Mouse (Mus musculus) mouse embryonic stem cell (cell line): ENCODE measurements around the gene BC004004.
"Not testable (repeated sequence)": the region's sequence is repeated elsewhere in the genome, so short reads cannot be mapped to it uniquely, and the experiment has no call there.

Experiments used
- in situ Hi-C, 2 experiments: fragments of 300-500 bp; cut with MboI; formaldehyde crosslinking; loops; 1 replicate in 1 of 2; 3 replicates in 1 of 2; pipeline ENCODE4 v1.14.3; 2019 to 2020; ENCODE audit warnings: low sequenced_read_pairs in 2 of 2, low pct_unique_long_range_greater_than_20kb in 1 of 2, mixed read lengths in 1 of 2; ENCODE audit not compliant: unreplicated experiment in 1 of 2

BC004004 gene

GRCm38 (mm10) chr17:29313300-29313699 is 44.7 kb downstream of the BC004004 start:
- in situ Hi-C loops, result no loop called here

DNA sequence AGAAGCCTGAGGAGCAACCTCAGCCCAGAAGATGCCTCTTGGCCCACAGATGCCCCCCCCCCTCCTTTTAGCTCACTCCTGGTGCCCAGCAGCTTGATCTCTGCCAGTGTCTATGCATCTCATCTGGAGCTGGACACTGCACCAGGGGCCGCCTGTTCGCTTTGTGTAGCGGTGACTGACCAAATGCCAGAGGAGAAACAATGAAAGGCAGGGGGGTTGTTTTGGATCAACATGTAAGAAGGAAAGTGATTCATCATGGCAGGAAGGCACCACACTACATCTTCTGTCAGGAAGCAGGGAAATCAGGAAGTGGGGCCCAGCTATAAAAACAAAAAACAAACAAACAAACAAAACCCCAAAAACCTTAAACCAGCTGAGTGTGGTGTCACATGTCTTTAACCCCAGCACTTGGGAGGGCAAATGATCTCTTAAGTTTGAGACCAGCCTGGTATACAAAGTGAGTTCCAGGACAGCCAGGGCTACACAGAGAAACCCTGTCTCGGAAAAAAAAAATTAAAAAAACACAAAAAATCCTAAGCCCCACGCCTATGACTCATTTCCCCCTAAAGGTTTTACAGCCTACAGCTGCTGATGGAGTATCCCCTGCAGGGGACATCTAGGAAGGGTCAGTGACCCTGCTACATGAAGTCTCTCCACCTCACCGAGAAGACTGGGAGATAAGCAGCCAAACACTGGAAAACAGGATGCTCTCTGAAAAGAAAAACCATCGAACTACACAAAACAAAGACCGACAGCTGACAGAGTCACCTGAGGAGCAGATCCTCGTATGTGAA is 47.3 kb downstream of the BC004004 start:
- in situ Hi-C loops, result no loop called here

- in situ Hi-C loops, result no loop called here
Measured at GRCm38 (mm10) chr17:29316891-29317290, 48.3 kb downstream of the BC004004 start.

DNA sequence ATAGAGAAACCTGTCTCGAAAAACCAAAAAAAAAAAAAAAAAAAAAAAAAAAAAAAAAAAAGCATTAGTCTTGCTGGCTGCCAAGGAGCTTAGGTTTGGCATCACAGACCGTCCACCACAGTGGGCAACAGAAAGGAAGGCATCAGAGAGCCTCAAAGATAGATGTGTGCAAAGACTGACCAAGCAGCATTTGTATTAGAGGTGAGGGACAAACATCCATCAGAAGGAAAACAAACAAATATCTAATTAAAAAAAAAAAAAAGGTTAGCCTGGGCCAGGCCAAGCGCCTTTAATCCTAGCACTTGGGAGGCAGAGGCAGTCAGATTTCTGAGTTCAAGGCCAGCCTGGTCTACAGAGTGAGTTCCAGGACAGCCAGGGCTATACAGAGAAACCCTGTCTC is 48.8 kb downstream of the BC004004 start, which contains the start of gene Pi16:
Gene Pi16, plus strand, starts transcription at position 301 of the 400 bp plus-strand sequence.
- in situ Hi-C loops, result not testable (repeated sequence)

- in situ Hi-C loops, result no loop called here
Measured at GRCm38 (mm10) chr17:29318731-29319250, 50.2 kb downstream of the BC004004 start.

DNA sequence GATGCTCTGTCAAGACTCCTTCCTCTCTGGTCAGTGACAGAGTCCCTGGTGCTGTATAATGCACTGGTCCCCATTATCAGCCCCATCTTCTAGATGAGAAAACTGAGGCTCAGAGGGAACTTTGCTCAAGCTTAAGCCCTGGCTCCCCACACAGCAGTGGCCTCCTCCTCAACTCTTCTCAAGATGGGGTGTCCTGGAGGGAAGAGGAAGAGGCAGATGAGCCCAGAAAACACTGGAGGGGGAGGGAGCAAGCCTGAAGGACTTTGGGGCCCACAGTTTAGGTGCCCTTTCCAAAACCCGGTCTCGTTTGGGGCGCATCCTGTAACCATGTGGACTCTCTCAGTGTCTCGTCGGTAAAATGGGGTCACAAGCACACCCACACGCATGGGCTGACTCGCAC is 50.9 kb downstream of the BC004004 start:
- in situ Hi-C loops, result no loop called here

GRCm38 (mm10) chr17:29319881-29320639 is 51.5 kb downstream of the BC004004 start:
- in situ Hi-C loops, result no loop called here

- in situ Hi-C loops, result no loop called here
Measured at GRCm38 (mm10) chr17:29321765-29322602, 53.4 kb downstream of the BC004004 start.

- in situ Hi-C loops, result no loop called here
Measured at GRCm38 (mm10) chr17:29322603-29322962, 54.0 kb downstream of the BC004004 start.

DNA sequence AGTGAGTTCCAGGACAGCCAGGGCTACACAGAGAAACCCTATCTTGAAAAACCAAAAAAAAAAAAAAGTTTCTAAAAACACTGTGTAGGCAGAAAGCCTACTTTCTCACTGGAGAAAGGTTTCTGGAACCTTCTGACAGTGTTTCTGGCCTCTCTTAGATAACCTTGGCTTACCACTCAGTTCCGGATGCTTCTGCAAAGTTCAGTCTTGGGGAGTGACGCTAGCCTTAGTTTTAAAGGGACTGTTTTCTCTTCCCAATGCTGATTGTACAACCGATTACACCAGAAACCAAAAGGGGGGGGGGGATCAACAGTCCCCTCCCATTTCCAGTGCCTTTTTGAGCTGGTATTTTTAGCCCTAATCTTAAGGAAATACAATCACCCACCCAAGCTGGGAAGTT is 55.0 kb downstream of the BC004004 start:
- in situ Hi-C loops, result no loop called here

GRCm38 (mm10) chr17:29325831-29326230 is 57.2 kb downstream of the BC004004 start:
- in situ Hi-C loops, result no loop called here

DNA sequence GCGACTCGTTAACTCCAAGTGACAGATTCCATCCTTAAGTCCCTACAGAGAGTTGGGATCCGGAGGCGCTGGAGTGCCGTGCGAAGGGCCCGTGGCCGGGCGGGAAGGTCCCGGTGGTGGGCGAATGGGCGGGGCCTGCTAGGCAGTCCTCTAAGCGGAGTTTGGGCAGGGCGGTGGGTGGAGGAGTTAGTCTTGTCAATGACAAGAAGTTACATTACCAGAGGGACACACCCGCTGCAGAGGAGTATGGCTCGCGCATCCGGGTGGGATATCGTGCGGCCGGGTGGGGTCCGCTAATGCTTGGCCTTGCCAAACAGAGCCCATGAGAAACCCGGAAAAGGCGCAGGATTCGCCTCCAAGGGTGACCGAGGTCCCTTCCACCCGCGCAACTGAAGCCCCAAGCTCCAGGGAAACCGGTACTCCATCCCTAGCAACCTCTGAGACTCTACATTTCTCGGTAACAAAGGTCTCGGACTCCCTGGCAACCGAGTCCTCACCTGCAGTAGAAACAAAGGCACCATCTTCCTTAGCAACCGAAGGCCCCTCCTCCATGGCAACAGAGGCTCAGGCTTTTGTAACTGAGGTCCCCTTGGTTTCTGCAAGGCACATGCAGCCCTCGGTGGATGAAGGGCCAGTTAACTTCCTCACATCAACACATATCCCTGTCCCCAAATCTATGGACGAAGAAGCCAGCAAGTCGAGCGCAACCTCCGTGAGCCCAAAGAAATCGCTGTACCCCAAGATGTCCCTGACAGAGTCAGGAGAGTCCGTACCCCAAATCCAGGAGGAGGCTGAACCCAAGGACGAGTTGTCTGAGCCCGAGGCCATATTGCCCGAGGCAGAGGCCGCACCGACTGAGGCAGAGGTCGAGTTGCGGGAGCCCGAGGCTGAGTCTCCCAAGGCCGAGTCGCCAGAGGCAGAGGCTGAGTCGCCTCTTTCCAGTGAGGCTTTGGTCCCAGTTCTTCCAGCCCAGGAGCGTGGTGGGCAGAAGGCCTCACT is 58.2 kb downstream of the BC004004 start:
- in situ Hi-C loops, result no loop called here

DNA sequence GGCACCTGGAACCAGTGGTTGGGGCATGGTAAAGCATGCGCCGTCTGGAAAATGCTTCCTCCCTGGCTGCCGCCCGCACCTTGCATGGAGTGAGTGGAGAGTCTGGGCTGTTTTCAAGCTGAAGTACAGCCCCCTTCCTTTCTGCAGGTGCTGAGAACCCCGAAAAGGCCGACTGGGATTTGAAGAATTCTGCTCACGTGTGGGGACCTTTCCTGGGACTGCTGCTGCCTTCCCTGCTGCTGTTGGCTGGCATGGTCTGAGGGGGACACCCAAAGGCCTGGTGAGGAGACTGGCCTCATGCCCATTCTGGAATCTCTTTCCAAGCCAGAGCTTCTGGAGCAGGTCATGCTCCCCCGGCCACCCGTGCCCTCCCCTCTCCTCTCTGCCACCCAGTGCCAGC is 59.1 kb downstream of the BC004004 start:
- in situ Hi-C loops, result no loop called here

GRCm38 (mm10) chr17:29330221-29330620 is 61.6 kb downstream of the BC004004 start:
- in situ Hi-C loops, result no loop called here

DNA sequence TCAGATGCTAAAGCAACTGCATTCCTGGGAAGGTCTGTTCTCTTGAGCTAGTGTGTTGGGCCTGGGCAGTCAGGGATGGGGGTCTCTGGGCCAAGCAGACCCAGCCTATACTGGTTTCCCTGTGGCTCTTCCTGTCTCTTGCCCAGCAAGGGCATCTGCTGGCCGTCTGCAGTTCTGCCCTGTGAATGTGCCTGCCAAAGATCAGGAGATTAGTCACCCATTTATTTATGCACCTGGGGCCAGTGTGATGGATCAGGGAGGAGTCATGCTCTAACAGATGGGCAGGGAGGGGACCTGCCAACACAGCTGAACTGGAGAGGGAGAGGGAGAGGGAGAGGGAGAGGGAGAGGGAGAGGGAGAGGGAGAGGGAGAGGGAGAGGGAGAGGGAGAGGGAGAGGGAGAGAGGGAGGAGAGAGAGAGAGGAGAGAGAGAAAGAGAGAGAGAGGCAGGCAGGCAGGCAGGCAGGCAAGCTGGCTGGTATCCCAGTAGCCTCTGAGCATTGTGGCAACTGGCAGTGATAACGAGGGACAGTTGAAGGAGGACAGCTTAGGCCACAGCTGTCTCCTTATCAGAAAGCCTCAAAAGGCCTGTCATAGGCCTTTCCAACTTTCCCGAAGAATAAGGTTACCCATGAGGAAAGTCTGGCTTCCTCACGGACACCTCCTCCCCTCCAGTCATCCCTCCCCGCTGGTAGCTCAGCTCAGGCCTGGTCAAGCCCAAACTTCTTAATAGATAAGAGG is 62.3 kb downstream of the BC004004 start:
- in situ Hi-C loops, result no loop called here

DNA sequence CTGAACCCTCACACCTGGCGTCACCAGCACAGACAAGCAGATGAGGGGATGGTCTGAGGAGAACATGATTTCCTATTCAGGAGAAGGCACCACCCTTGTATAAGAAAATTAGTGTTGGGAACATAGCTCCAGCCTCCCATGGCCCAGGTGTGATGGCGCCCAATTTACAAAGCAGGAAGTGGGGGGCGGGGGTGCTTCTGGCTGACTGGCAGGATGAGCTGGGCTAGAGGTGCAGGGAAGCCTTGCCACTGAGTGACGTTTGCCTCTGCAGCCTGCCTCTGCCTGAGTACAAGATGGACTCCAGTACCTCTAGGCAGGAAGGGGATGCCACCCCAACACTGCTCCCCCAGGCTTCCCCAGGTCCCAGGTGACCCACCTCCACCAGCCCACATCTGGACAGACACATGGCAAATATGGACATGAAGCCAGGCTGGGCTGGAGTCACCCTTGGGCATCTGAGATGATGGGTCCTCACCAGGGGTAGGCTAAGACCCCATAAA is 63.6 kb downstream of the BC004004 start:
- in situ Hi-C loops, result no loop called here
